Mouse (Mus musculus) midbrain, embryonic 12.5 days (tissue): ENCODE measurements around the gene Rpl6. TPM values are rescaled to one million over a fixed set of nuclear protein-coding genes. Genes with fewer than 3 reads are reported as not detected.
"Not testable (repeated sequence)": the region's sequence is repeated elsewhere in the genome, so short reads cannot be mapped to it uniquely, and the experiment has no call there.

ENCODE experiments used
- ATAC-seq: fragments of 200-750 bp; cut with Nextera tagmentation; 2 replicates; pipeline ENCODE4 v1.8.0; 2017; ENCODE audit warnings: low read depth, moderate TSS enrichment, moderate library complexity; ENCODE audit not compliant: low FRiP score
- H3K27ac ChIP-seq: fragments of 300-500 bp; sonication (generic); replicated peaks from 2 replicates; pipeline ENCODE4 v1.5.1; 2016; ENCODE audit warnings: mild to moderate bottlenecking
- H3K27me3 ChIP-seq: fragments of 300-500 bp; sonication (generic); 2 replicates; pipeline ENCODE4 v1.6.1; 2016; ENCODE audit warnings: mild to moderate bottlenecking
- H3K36me3 ChIP-seq: fragments of 300-500 bp; sonication (generic); 2 replicates; pipeline ENCODE4 v1.6.1; 2016
- H3K4me1 ChIP-seq: fragments of 300-500 bp; sonication (generic); 2 replicates; pipeline ENCODE4 v1.6.1; 2016
- H3K4me2 ChIP-seq: fragments of 300-500 bp; sonication (generic); replicated peaks from 2 replicates; pipeline ENCODE4 v1.6.1; 2016; ENCODE audit warnings: mild to moderate bottlenecking, moderate library complexity
- H3K4me3 ChIP-seq: fragments of 300-500 bp; sonication (generic); 2 replicates; pipeline ENCODE4 v1.5.1; 2016; ENCODE audit warnings: mild to moderate bottlenecking
- H3K9ac ChIP-seq: fragments of 300-500 bp; sonication (generic); replicated peaks from 2 replicates; pipeline ENCODE4 v1.6.1; 2016; ENCODE audit warnings: mild to moderate bottlenecking, moderate library complexity
- H3K9me3 ChIP-seq: fragments of 300-500 bp; sonication (generic); 2 replicates; pipeline ENCODE4 v1.6.1; 2016; ENCODE audit warnings: mild to moderate bottlenecking
- WGBS: fragments of 180-500 bp; shearing (Covaris S2); methylation state at CpG from one replicate; pipeline ENCODE4 v1.1.7; 2016; 5-methylcytosine and 5-hydroxymethylcytosine counted together
- polyA plus RNA-seq: library from polyadenylated mRNA; unstranded; fragments of >200 nt; fragmentation: Nextera tagmentation; extraction: Ambion mirVana; gene quantifications from 2 replicates; pipeline ENCODE4 v1.2.1, GENCODE M21; 2016

The Rpl6 gene
- polyA plus RNA-seq, 1 experiment from 2014 or later = 502 TPM

GRCm38 (mm10) chr5:121201739-121202138, 2.5 kb upstream of the Rpl6 start:
- no peak overlapping the region for H3K27ac ChIP-seq
- no peak overlapping the region for H3K4me3 ChIP-seq
- peaks cover 15% of the 10 kb centered on the region for H3K4me1 ChIP-seq
- WGBS = 63% methylated on average over 3 of the region's 3 CpGs
- no peaks in the 10 kb centered on the region for H3K9me3 ChIP-seq
- H3K27me3 ChIP-seq = 0 out of 2 replicates have a peak, but pooled peaks cover 2% of the 10 kb centered on the region
- H3K4me2 ChIP-seq = no peak overlapping the region
- ATAC-seq = no peak
- peaks cover 14% of the 10 kb centered on the region for H3K36me3 ChIP-seq
- H3K9ac ChIP-seq = no peak overlapping the region

- WGBS = 86% methylated on average over 1 of the region's 1 CpGs
- no peak overlapping the region for H3K4me3 ChIP-seq
- peaks cover 21% of the 10 kb centered on the region for H3K36me3 ChIP-seq
- H3K4me1 ChIP-seq = peaks cover 18% of the 10 kb centered on the region
- H3K9me3 ChIP-seq = no peaks in the 10 kb centered on the region
- no peak overlapping the region for H3K4me2 ChIP-seq
- H3K9ac ChIP-seq = no peak overlapping the region
- 0 out of 2 replicates have a peak, but pooled peaks cover 2% of the 10 kb centered on the region for H3K27me3 ChIP-seq
- no peak for ATAC-seq
- H3K27ac ChIP-seq = no peak overlapping the region
Observed at GRCm38 (mm10) chr5:121202467-121202866, 1.8 kb upstream of the Rpl6 start.

- H3K27me3 ChIP-seq, ATAC-seq, H3K9me3 ChIP-seq, H3K27ac ChIP-seq: not testable (repeated sequence)
- H3K36me3 ChIP-seq = peaks cover 52% of the 10 kb centered on the region
- peak overlapping the region; percentile 70 for H3K4me2 ChIP-seq
- peak overlapping the region; percentile 34 for H3K9ac ChIP-seq
- H3K4me3 ChIP-seq = peak overlapping the region; percentile 68
- 85% methylated on average over 9 of the region's 10 CpGs for WGBS
- peaks cover 22% of the 10 kb centered on the region for H3K4me1 ChIP-seq
Observed at GRCm38 (mm10) chr5:121205537-121206130, 1.4 kb downstream of the Rpl6 start.

GRCm38 (mm10) chr5:121206540-121206939, 2.3 kb downstream of the Rpl6 start:
- H3K27me3 ChIP-seq = no peaks in the 10 kb centered on the region
- peak overlapping the region; percentile 70; the same call in 1 of the 2 replicates for H3K4me2 ChIP-seq
- H3K9me3 ChIP-seq = no peaks in the 10 kb centered on the region
- peak overlapping the region; percentile 68; the same call in 1 of the 2 replicates for H3K4me3 ChIP-seq
- H3K4me1 ChIP-seq = peaks cover 22% of the 10 kb centered on the region
- no peak overlapping the region for H3K27ac ChIP-seq
- 84% methylated on average over 9 of the region's 9 CpGs for WGBS
- peaks cover 61% of the 10 kb centered on the region for H3K36me3 ChIP-seq
- no peak for ATAC-seq
- peak overlapping the region; percentile 34; the same call in 1 of the 2 replicates for H3K9ac ChIP-seq

- Histone ChIP-seq H3K36me3 (peaks cover 65% of the 10 kb centered on the region), H3K4me2 (no peak overlapping the region), H3K27me3 (no peaks in the 10 kb centered on the region), H3K9ac (0 out of 2 replicates have a peak overlapping the region, but pooled peaks have one; percentile 34), H3K9me3 (no peaks in the 10 kb centered on the region), H3K27ac (no peak overlapping the region), H3K4me1 (peaks cover 22% of the 10 kb centered on the region), H3K4me3 (no peak overlapping the region)
- ATAC-seq = no peak
- WGBS = 91% methylated on average over 3 of the region's 3 CpGs
Observed at GRCm38 (mm10) chr5:121206984-121207383, 2.7 kb downstream of the Rpl6 start.

GRCm38 (mm10) chr5:121209755-121210600, 5.7 kb downstream of the Rpl6 start:
- Histone ChIP-seq H3K27me3 (no peaks in the 10 kb centered on the region), H3K9ac (no peak overlapping the region), H3K36me3 (peaks cover 76% of the 10 kb centered on the region), H3K27ac (no peak overlapping the region), H3K4me1 (peaks cover 22% of the 10 kb centered on the region), H3K4me2 (no peak overlapping the region), H3K9me3 (no peaks in the 10 kb centered on the region), H3K4me3 (no peak overlapping the region)
- no peak for ATAC-seq
- 93% methylated on average over 9 of the region's 9 CpGs for WGBS

GRCm38 (mm10) chr5:121210601-121210924, 6.3 kb downstream of the Rpl6 start:
- no peak for ATAC-seq
- H3K27ac ChIP-seq = no peak overlapping the region
- peaks cover 18% of the 10 kb centered on the region for H3K4me1 ChIP-seq
- no peaks in the 10 kb centered on the region for H3K27me3 ChIP-seq
- H3K4me3 ChIP-seq = no peak overlapping the region
- no peaks in the 10 kb centered on the region for H3K9me3 ChIP-seq
- 94% methylated on average over 1 of the region's 1 CpGs for WGBS
- H3K4me2 ChIP-seq = no peak overlapping the region
- no peak overlapping the region for H3K9ac ChIP-seq
- peaks cover 74% of the 10 kb centered on the region for H3K36me3 ChIP-seq

- Histone ChIP-seq H3K4me2 (no peak overlapping the region), H3K27ac (no peak overlapping the region), H3K27me3 (no peaks in the 10 kb centered on the region), H3K9me3 (no peaks in the 10 kb centered on the region), H3K4me1 (0 out of 2 replicates have a peak, but pooled peaks cover 4% of the 10 kb centered on the region), H3K4me3 (no peak overlapping the region), H3K36me3 (peaks cover 58% of the 10 kb centered on the region), H3K9ac (no peak overlapping the region)
- WGBS = 93% methylated on average over 6 of the region's 6 CpGs
- ATAC-seq = no peak
Observed at GRCm38 (mm10) chr5:121212108-121212507, 7.8 kb downstream of the Rpl6 start.

- ATAC-seq = no peak
- H3K4me1 ChIP-seq = no peaks in the 10 kb centered on the region
- H3K27me3 ChIP-seq = no peaks in the 10 kb centered on the region
- H3K4me2 ChIP-seq = no peak overlapping the region
- WGBS = 59% methylated on average over 7 of the region's 7 CpGs
- H3K36me3 ChIP-seq = peaks cover 33% of the 10 kb centered on the region
- no peaks in the 10 kb centered on the region for H3K9me3 ChIP-seq
- no peak overlapping the region for H3K9ac ChIP-seq
- H3K4me3 ChIP-seq = no peak overlapping the region
- H3K27ac ChIP-seq = no peak overlapping the region
Observed at GRCm38 (mm10) chr5:121214707-121215106, 10.4 kb downstream of the Rpl6 start.

- H3K4me3 ChIP-seq = no peak overlapping the region
- 49% methylated on average over 13 of the region's 13 CpGs for WGBS
- no peak overlapping the region for H3K27ac ChIP-seq
- no peaks in the 10 kb centered on the region for H3K27me3 ChIP-seq
- no peak for ATAC-seq
- no peaks in the 10 kb centered on the region for H3K4me1 ChIP-seq
- no peak overlapping the region for H3K4me2 ChIP-seq
- no peak overlapping the region for H3K9ac ChIP-seq
- no peaks in the 10 kb centered on the region for H3K9me3 ChIP-seq
- H3K36me3 ChIP-seq = peaks cover 24% of the 10 kb centered on the region
Observed at GRCm38 (mm10) chr5:121215380-121216125, 11.3 kb downstream of the Rpl6 start.

GRCm38 (mm10) chr5:121216126-121216446, 11.8 kb downstream of the Rpl6 start:
- H3K4me1 ChIP-seq = peaks cover under 1% of the 10 kb centered on the region; the same call in 1 of the 2 replicates
- H3K27ac ChIP-seq = no peak overlapping the region
- ATAC-seq = no peak
- peaks cover 19% of the 10 kb centered on the region for H3K36me3 ChIP-seq
- H3K9ac ChIP-seq = no peak overlapping the region
- H3K4me3 ChIP-seq = no peak overlapping the region
- no peak overlapping the region for H3K4me2 ChIP-seq
- H3K27me3 ChIP-seq = no peaks in the 10 kb centered on the region
- WGBS = 80% methylated on average over 12 of the region's 12 CpGs
- H3K9me3 ChIP-seq = no peaks in the 10 kb centered on the region
